In genomic region chr19:36001512-36001911, GRCm38 (mm10) we compare ENCODE assay signal across 11 mouse cellular contexts. TPM values are rescaled to one million over a fixed set of nuclear protein-coding genes. Genes with fewer than 3 reads are reported as not detected.
DNase-seq lines count a peak whose midpoint lies in the region; ATAC-seq and TF ChIP-seq lines count a peak whose summit lies in the region.
"Had no signal": no experiment of that assay in that cellular context is flagged by ENCODE, and none has a peak within 500 bp of the region (broad histone marks: within the 10 kb centered on the region; RNA-seq: fewer than 3 reads in every experiment).

No protein-coding gene starts in this region.

- TF ChIP-seq EP300 in MEL (IDR thresholded peaks at IDR 0.05; ENCODE audit: low read depth in 1 of 2, low read length in 2 of 2) = no peak

- TF ChIP-seq POLR2A in MEL (IDR thresholded peaks at IDR 0.05; ENCODE audit: control insufficient read depth in 1 of 2, insufficient read depth in 1 of 2, low read depth in 1 of 2, low read length in 2 of 2, poor library complexity in 1 of 2) = no peak

- no peaks in the 10 kb centered on the region for H3K9me3 ChIP-seq in MEL (replicated peaks; ENCODE audit: insufficient read depth, low read length)
- no peaks in the 10 kb centered on the region for H3K9me3 ChIP-seq in forebrain, embryonic 15.5 days
- no peaks in the 10 kb centered on the region for H3K9me3 ChIP-seq in midbrain, postnatal 0 days (ENCODE audit: low read length)
- H3K9me3 ChIP-seq: stomach, embryonic 15.5 days had no signal

- TF ChIP-seq RAD21 in MEL (IDR thresholded peaks at IDR 0.05; ENCODE audit: low read depth, low read length) = peak; percentile 45

- peak; percentile 53 for ATAC-seq in forebrain, embryonic 15.5 days (replicated peaks)
- no peak for ATAC-seq in midbrain, postnatal 0 days (ENCODE audit: low FRiP score)
- no peak for ATAC-seq in megakaryocyte-erythroid progenitor cell, adult 5-6 weeks (replicated peaks; ENCODE audit: low FRiP score, low TSS enrichment, poor library complexity, severe bottlenecking)
- ATAC-seq in inflammation-experienced regulatory T-cells, adult 6 months = no peak

- peak; percentile 19 to 51 (median 37); a peak in 4 of 6 replicates for TF ChIP-seq CTCF in MEL (IDR thresholded peaks at IDR 0.05 in 2 of 3, conservative IDR thresholded peaks at IDR 0.05 in 1 of 3; ENCODE audit: control insufficient read depth in 1 of 3, insufficient read depth in 1 of 3, low read depth in 2 of 3, low read length in 3 of 3, poor library complexity in 1 of 3, severe bottlenecking in 1 of 3)
- peak; percentile 67 for TF ChIP-seq CTCF in midbrain, postnatal 0 days (IDR thresholded peaks at IDR 0.05)

- no peak overlapping the region for H3K27ac ChIP-seq in MEL (ENCODE audit: control insufficient read depth, low read depth, low read length)
- peak overlapping the region; percentile 46; the same call in 1 of the 2 replicates for H3K27ac ChIP-seq in forebrain, embryonic 15.5 days (replicated peaks)
- H3K27ac ChIP-seq in midbrain, postnatal 0 days (ENCODE audit: low read depth, low read length) = no peak overlapping the region
- H3K27ac ChIP-seq: heart, embryonic 13.5 days; stomach, embryonic 15.5 days had no signal

- no peaks in the 10 kb centered on the region for H3K27me3 ChIP-seq in MEL (ENCODE audit: control insufficient read depth in 1 of 2, insufficient read depth in 2 of 2, low read length in 2 of 2)
- H3K27me3 ChIP-seq in forebrain, embryonic 15.5 days = no peaks in the 10 kb centered on the region
- no peaks in the 10 kb centered on the region for H3K27me3 ChIP-seq in midbrain, postnatal 0 days (ENCODE audit: insufficient read depth, low read length)
- H3K27me3 ChIP-seq: stomach, embryonic 15.5 days had no signal

- no peaks in the 10 kb centered on the region for H3K79me2 ChIP-seq in MEL (ENCODE audit: control insufficient read depth, insufficient read depth, low read length, poor library complexity)

- H3K9ac ChIP-seq in MEL (ENCODE audit: control insufficient read depth, low read depth, low read length, poor library complexity, severe bottlenecking) = no peak overlapping the region
- H3K9ac ChIP-seq in forebrain, embryonic 15.5 days (replicated peaks) = no peak overlapping the region
- H3K9ac ChIP-seq in midbrain, postnatal 0 days (replicated peaks; ENCODE audit: low read length, poor library complexity, severe bottlenecking) = no peak overlapping the region
- H3K9ac ChIP-seq: heart, embryonic 13.5 days; stomach, embryonic 15.5 days had no signal

- no peak overlapping the region for H3K4me2 ChIP-seq in forebrain, embryonic 15.5 days (replicated peaks)
- no peak overlapping the region for H3K4me2 ChIP-seq in midbrain, postnatal 0 days (ENCODE audit: low read depth, low read length, poor library complexity, severe bottlenecking)
- H3K4me2 ChIP-seq: heart, embryonic 13.5 days; stomach, embryonic 15.5 days had no signal

- peaks cover 0 to 6% of the 10 kb centered on the region in 2 experiments; a peak in 2 of 4 replicates for H3K36me3 ChIP-seq in MEL (ENCODE audit: control insufficient read depth in 1 of 2, insufficient read depth in 2 of 2, low read length in 2 of 2)
- H3K36me3 ChIP-seq in forebrain, embryonic 15.5 days = no peaks in the 10 kb centered on the region
- no peaks in the 10 kb centered on the region for H3K36me3 ChIP-seq in midbrain, postnatal 0 days (ENCODE audit: insufficient read depth, low read length)
- H3K36me3 ChIP-seq: heart, embryonic 13.5 days; stomach, embryonic 15.5 days had no signal

- intact Hi-C loops in gastrocnemius, postnatal 14 days (cut with DNase I; ENCODE audit: low total_unique reads) = no loop called here

- WGBS in forebrain, embryonic 15.5 days = 42% methylated on average over 1 of the region's 1 CpGs
- 29% methylated on average over 1 of the region's 1 CpGs for WGBS in midbrain, postnatal 0 days

- H3K4me3 ChIP-seq in MEL (ENCODE audit: control insufficient read depth in 1 of 2, insufficient read depth in 1 of 2, low read depth in 2 of 2, low read length in 2 of 2) = no peak overlapping the region
- H3K4me3 ChIP-seq in forebrain, embryonic 15.5 days = no peak overlapping the region
- H3K4me3 ChIP-seq in midbrain, postnatal 0 days (ENCODE audit: low read depth, low read length) = no peak overlapping the region
- H3K4me3 ChIP-seq: heart, embryonic 13.5 days; stomach, embryonic 15.5 days had no signal

- H3K4me1 ChIP-seq in MEL (ENCODE audit: control insufficient read depth in 1 of 2, insufficient read depth in 2 of 2, low read length in 2 of 2) = no peaks in the 10 kb centered on the region
- H3K4me1 ChIP-seq in forebrain, embryonic 15.5 days = peaks cover 23% of the 10 kb centered on the region
- 0 out of 2 replicates have a peak, but pooled peaks cover 4% of the 10 kb centered on the region for H3K4me1 ChIP-seq in midbrain, postnatal 0 days (ENCODE audit: insufficient read depth, low read length)
- H3K4me1 ChIP-seq: stomach, embryonic 15.5 days had no signal

- DNase-seq in kidney, adult 9 months = peak; percentile 1
- DNase-seq in kidney, adult 8-10 months = no peak
- peak; percentile 19 for DNase-seq in MEL (ENCODE audit: low read depth, low spot score)
- peak; percentile 9 for DNase-seq in midbrain, postnatal 0 days (ENCODE audit: low spot score)
- DNase-seq in gastrocnemius, postnatal 14 days = no peak

TF ChIP-seq in MEL, 35 proteins besides CTCF, POLR2A, EP300 and RAD21:
- TF ChIP-seq MYC (IDR thresholded peaks at IDR 0.05; ENCODE audit: low read depth, low read length) = no peak
- peak; percentile 59 for TF ChIP-seq SMC3 (IDR thresholded peaks at IDR 0.05; ENCODE audit: low read depth, low read length)
- TF ChIP-seq BHLHE40 (IDR thresholded peaks at IDR 0.05; ENCODE audit: borderline replicate concordance, low read depth, low read length) = no peak
- TF ChIP-seq MXI1 (IDR thresholded peaks at IDR 0.05; ENCODE audit: low read depth, low read length) = no peak
- TF ChIP-seq ZC3H11A (IDR thresholded peaks at IDR 0.05; ENCODE audit: low read depth, low read length) = 0 out of 2 replicates have a peak, but pooled peaks have one; percentile 14
- no peak for TF ChIP-seq E2F4 (IDR thresholded peaks at IDR 0.05; ENCODE audit: borderline replicate concordance, low read depth, low read length)

RNA-seq across cellular contexts. Expression of gene Htr7, which starts 55.8 kb away (rescaled TPM):
- total RNA-seq in MEL (2012; rRNA removed) = not detected in 2 replicates
- not detected for polyA plus RNA-seq in MEL (2012; ENCODE audit: insufficient read depth in 1 of 2, insufficient read length in 2 of 2, low read depth in 1 of 2, low replicate concordance in 2 of 2, missing spikeins in 1 of 2)
- polyA plus RNA-seq in forebrain, embryonic 15.5 days (2015; fragmentation: Nextera tagmentation; extraction: Ambion mirVana) = 3.0 and 3.6 TPM in 2 replicates
- total RNA-seq in midbrain, postnatal 0 days (2014; rRNA removed) = 25.7 and 28.8 TPM in 2 replicates
- polyA plus RNA-seq in midbrain, postnatal 0 days (2015; fragmentation: Nextera tagmentation; extraction: Ambion mirVana) = 15.4 and 15.8 TPM in 2 replicates
- not detected in 2 replicates for total RNA-seq in megakaryocyte-erythroid progenitor cell, adult 5-6 weeks (2014; fragmentation: Nextera tagmentation)
- not detected in 2 replicates for total RNA-seq in megakaryocyte-erythroid progenitor cell, adult 5-6 weeks (2017)
- 1 to 10 TPM; 1.4 to 2.0 TPM for total RNA-seq in gastrocnemius, postnatal 14 days (2021)
- not detected for polyA plus RNA-seq in inflammation-experienced regulatory T-cells, adult 6 months (2017; shearing (Covaris generic))
- polyA plus RNA-seq: liver, embryonic 16.5 days had no signal

Comparison
In these comparisons a context has a peak if more than half of its experiments do, and no peak if none do; other contexts are left out.
1. DNase-seq: peak in kidney, adult 9 months (single experiment), MEL (single experiment) and midbrain, postnatal 0 days (single experiment); none in kidney, adult 8-10 months (0 of 2) and gastrocnemius, postnatal 14 days (single experiment).